ENCODE assay signal across 13 mouse cellular contexts in the genomic region with DNA sequence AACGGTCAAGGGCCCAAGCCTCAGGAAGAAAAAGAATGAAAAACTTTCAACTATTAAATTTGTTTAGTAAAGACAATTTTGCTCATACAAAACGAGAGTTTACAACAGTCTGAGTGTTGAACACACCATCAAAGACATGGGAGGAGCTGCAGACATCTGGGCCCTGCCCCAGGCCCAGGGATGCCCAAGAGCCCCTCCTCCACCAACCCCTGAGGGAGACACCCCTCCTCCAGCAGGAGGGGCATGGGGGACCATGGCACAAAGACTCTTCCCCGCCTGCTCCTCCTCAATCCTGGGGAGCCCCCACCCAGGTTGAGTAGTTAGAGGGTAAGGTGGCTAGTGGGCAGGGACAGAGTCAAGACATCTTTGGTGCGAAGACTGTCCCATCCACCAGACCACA. TPM values are rescaled to one million over a fixed set of nuclear protein-coding genes. Genes with fewer than 3 reads are reported as not detected.
A peak's percentile ranks its signal among the peaks of the same experiment; 100 is the strongest.
DNase-seq lines count a peak whose midpoint lies in the region; ATAC-seq and TF ChIP-seq lines count a peak whose summit lies in the region.
"Had no signal": no experiment of that assay in that cellular context is flagged by ENCODE, and none has a peak within 500 bp of the region (broad histone marks: within the 10 kb centered on the region; RNA-seq: fewer than 3 reads in every experiment).

No protein-coding gene starts in this region.

- no peak overlapping the region for H3K4me3 ChIP-seq in heart, adult 2 months
- H3K4me3 ChIP-seq in neural tube, embryonic 12.5 days, result no peak overlapping the region
- H3K4me3 ChIP-seq in intestine, postnatal 0 days (ENCODE audit: low read depth, low read length), result no peak overlapping the region
- no peak overlapping the region for H3K4me3 ChIP-seq in neural tube, embryonic 14.5 days (ENCODE audit: low read depth, low read length)
- H3K4me3 ChIP-seq: lung, embryonic 15.5 days had no signal

- no peaks in the 10 kb centered on the region for H3K27me3 ChIP-seq in heart, adult 2 months (ENCODE audit: control insufficient read depth, insufficient read depth, low read length)
- H3K27me3 ChIP-seq in neural tube, embryonic 12.5 days (replicated peaks), result no peaks in the 10 kb centered on the region
- H3K27me3 ChIP-seq in intestine, postnatal 0 days (replicated peaks; ENCODE audit: control insufficient read depth, insufficient read depth, low read length), result no peaks in the 10 kb centered on the region
- no peaks in the 10 kb centered on the region for H3K27me3 ChIP-seq in neural tube, embryonic 14.5 days (ENCODE audit: control insufficient read depth, insufficient read depth, low read length)
- H3K27me3 ChIP-seq: lung, embryonic 15.5 days had no signal

- no peak overlapping the region for H3K4me2 ChIP-seq in neural tube, embryonic 12.5 days (replicated peaks)
- H3K4me2 ChIP-seq in intestine, postnatal 0 days (replicated peaks; ENCODE audit: low read depth), result no peak overlapping the region
- no peak overlapping the region for H3K4me2 ChIP-seq in neural tube, embryonic 14.5 days (ENCODE audit: low read depth, low read length)
- H3K4me2 ChIP-seq: lung, embryonic 15.5 days had no signal

- no peak for TF ChIP-seq POLR2A in heart, adult 2 months (IDR thresholded peaks at IDR 0.05; ENCODE audit: insufficient read depth, low read depth, low read length)

- no peaks in the 10 kb centered on the region for H3K36me3 ChIP-seq in heart, adult 2 months (ENCODE audit: control insufficient read depth, insufficient read depth, low read length)
- H3K36me3 ChIP-seq in neural tube, embryonic 12.5 days, result peaks cover 44% of the 10 kb centered on the region
- H3K36me3 ChIP-seq in intestine, postnatal 0 days (ENCODE audit: control insufficient read depth, insufficient read depth), result peaks cover 58% of the 10 kb centered on the region
- H3K36me3 ChIP-seq in neural tube, embryonic 14.5 days (ENCODE audit: control insufficient read depth, insufficient read depth, low read length), result peaks cover 26% of the 10 kb centered on the region

- H3K9me3 ChIP-seq in neural tube, embryonic 12.5 days, result no peaks in the 10 kb centered on the region
- no peaks in the 10 kb centered on the region for H3K9me3 ChIP-seq in intestine, postnatal 0 days (ENCODE audit: control insufficient read depth)
- H3K9me3 ChIP-seq in neural tube, embryonic 14.5 days (ENCODE audit: control insufficient read depth, low read length), result no peaks in the 10 kb centered on the region
- H3K9me3 ChIP-seq: G1E; lung, embryonic 15.5 days had no signal

- 0 out of 2 replicates have a peak, but pooled peaks have one; percentile 49 for ATAC-seq in neural tube, embryonic 12.5 days (ENCODE audit: low FRiP score, low read depth)
- no peak for ATAC-seq in intestine, postnatal 0 days
- 0 out of 2 replicates have a peak, but pooled peaks have one; percentile 15 for ATAC-seq in neural tube, embryonic 14.5 days (ENCODE audit: low read depth)

- peaks cover 1% of the 10 kb centered on the region; the same call in 1 of the 2 replicates for H3K4me1 ChIP-seq in heart, adult 2 months (ENCODE audit: control insufficient read depth, insufficient read depth, low read length)
- peaks cover 20% of the 10 kb centered on the region for H3K4me1 ChIP-seq in neural tube, embryonic 12.5 days
- H3K4me1 ChIP-seq in intestine, postnatal 0 days (replicated peaks; ENCODE audit: control insufficient read depth, insufficient read depth, low read length), result peaks cover 6% of the 10 kb centered on the region; the same call in 1 of the 2 replicates
- no peaks in the 10 kb centered on the region for H3K4me1 ChIP-seq in neural tube, embryonic 14.5 days (ENCODE audit: control insufficient read depth, insufficient read depth, low read length)

- peak; percentile 87 for DNase-seq in heart, adult 11 months
- no peak for DNase-seq in heart, adult 2 months
- no peak for DNase-seq in neural tube, embryonic 10.5 days (ENCODE audit: extremely low spot score, low spot score)
- no peak for DNase-seq in thymus, postnatal 14 days
- no peak for DNase-seq in frontal cortex, postnatal 10 days (ENCODE audit: low spot score in 2 of 2)

- intact Hi-C loops in heart, adult 2 months (cut with DNase I), result loop anchor here (1.0 to 10.0 kb wide), 3 partner anchors 67 to 509 kb away; no protein-coding TSS in a partner anchor

- no peak for TF ChIP-seq EP300 in heart, adult 2 months (IDR thresholded peaks at IDR 0.05; ENCODE audit: insufficient read depth, low read depth, low read length)

- no peak; the same call in 1 of the 2 replicates for TF ChIP-seq CTCF in heart, adult 2 months (IDR thresholded peaks at IDR 0.05)
- TF ChIP-seq CTCF in intestine, postnatal 0 days (IDR thresholded peaks at IDR 0.05; ENCODE audit: low read depth), result no peak

- no peak overlapping the region for H3K27ac ChIP-seq in heart, adult 2 months
- no peak overlapping the region for H3K27ac ChIP-seq in neural tube, embryonic 12.5 days
- peak overlapping the region; percentile 30; the same call in 1 of the 2 replicates for H3K27ac ChIP-seq in intestine, postnatal 0 days (ENCODE audit: low read depth, low read length)
- no peak overlapping the region for H3K27ac ChIP-seq in neural tube, embryonic 14.5 days (ENCODE audit: low read depth, low read length)
- H3K27ac ChIP-seq: lung, embryonic 15.5 days had no signal

- WGBS in heart, adult 2 months, result 65% methylated on average over 4 of the region's 4 CpGs
- 51% methylated on average over 4 of the region's 4 CpGs for WGBS in neural tube, embryonic 12.5 days
- WGBS in intestine, postnatal 0 days, result 67% methylated on average over 4 of the region's 4 CpGs
- WGBS in neural tube, embryonic 14.5 days, result 59% methylated on average over 4 of the region's 4 CpGs

- no peaks in the 10 kb centered on the region for H3K79me2 ChIP-seq in heart, adult 2 months (replicated peaks; ENCODE audit: control insufficient read depth, insufficient read depth, low read length)

- no peak overlapping the region for H3K9ac ChIP-seq in heart, adult 2 months (ENCODE audit: low read depth, low read length)
- H3K9ac ChIP-seq in neural tube, embryonic 12.5 days, result no peak overlapping the region
- H3K9ac ChIP-seq in intestine, postnatal 0 days (ENCODE audit: low read depth, low read length), result no peak overlapping the region
- H3K9ac ChIP-seq in neural tube, embryonic 14.5 days (replicated peaks; ENCODE audit: low read depth, low read length), result no peak overlapping the region
- H3K9ac ChIP-seq: lung, embryonic 15.5 days had no signal

RNA-seq across cellular contexts. Expression of a gene that starts 34.0 kb away (rescaled TPM):
- total RNA-seq in heart, adult 2 months (2021), result not detected
- polyA plus RNA-seq in heart, adult 2 months (2012; rRNA removed), result not detected in 2 replicates
- polyA plus RNA-seq in neural tube, embryonic 12.5 days (2016; fragmentation: Nextera tagmentation; extraction: Ambion mirVana), result not detected in 2 replicates
- polyA plus RNA-seq in intestine, postnatal 0 days (2015; fragmentation: Nextera tagmentation; extraction: Ambion mirVana), result not detected in 2 replicates
- polyA plus RNA-seq in neural tube, embryonic 14.5 days (2014; fragmentation: Nextera tagmentation; extraction: Ambion mirVana), result not detected in 2 replicates
- total RNA-seq: G1E; gastrocnemius, postnatal 10 days; left cerebral cortex, postnatal 14 days had no signal
- polyA plus RNA-seq: G1E; kidney, adult 2 months had no signal

RNA-seq across cellular contexts. Expression of a gene that starts 44.0 kb away (rescaled TPM):
- 100 to 1,000 TPM; 283 to 363 TPM for total RNA-seq in heart, adult 2 months (2021)
- 196 and 305 TPM in 2 replicates for polyA plus RNA-seq in heart, adult 2 months (2012; rRNA removed)
- polyA plus RNA-seq in neural tube, embryonic 12.5 days (2016; fragmentation: Nextera tagmentation; extraction: Ambion mirVana), result 44.2 and 46.8 TPM in 2 replicates
- 34.9 and 35.9 TPM in 2 replicates for polyA plus RNA-seq in intestine, postnatal 0 days (2015; fragmentation: Nextera tagmentation; extraction: Ambion mirVana)
- 15.8 and 16.1 TPM in 2 replicates for polyA plus RNA-seq in neural tube, embryonic 14.5 days (2014; fragmentation: Nextera tagmentation; extraction: Ambion mirVana)
